Mouse (Mus musculus) heart, embryonic 14.5 days (tissue): ENCODE measurements around the gene Kcp. TPM values are rescaled to one million over a fixed set of nuclear protein-coding genes. Genes with fewer than 3 reads are reported as not detected.

Source experiments
- ATAC-seq: fragments of 200-750 bp; cut with Nextera tagmentation; 2 replicates; pipeline ENCODE4 v1.8.0; 2017; ENCODE audit warnings: low read depth, moderate TSS enrichment; ENCODE audit not compliant: insufficient number of reproducible peaks, insufficient read depth, low FRiP score
- H3K27ac ChIP-seq, 2 experiments: fragments of 200-500 bp in 1 of 2; fragments of 300-500 bp in 1 of 2; sonication (generic) in 1 of 2; replicated peaks in 1 of 2; 2 replicates each; pipeline ENCODE4 v1.5.1; 2012 to 2014; ENCODE audit warnings: low read depth in 2 of 2, low read length in 2 of 2, control low read depth in 1 of 2, mild to moderate bottlenecking in 1 of 2, mixed read lengths in 1 of 2; ENCODE audit not compliant: control insufficient read depth in 1 of 2, insufficient read depth in 1 of 2
- H3K27me3 ChIP-seq: fragments of 300-500 bp; sonication (generic); 2 replicates; pipeline ENCODE4 v1.6.1; 2014; ENCODE audit warnings: mild to moderate bottlenecking, low read length, control low read depth; ENCODE audit not compliant: control insufficient read depth, insufficient read depth
- H3K36me3 ChIP-seq: fragments of 300-500 bp; sonication (generic); 2 replicates; pipeline ENCODE4 v1.6.1; 2014; ENCODE audit warnings: mild to moderate bottlenecking, control low read depth, low read length, mixed read lengths; ENCODE audit not compliant: control insufficient read depth, insufficient read depth
- H3K4me1 ChIP-seq, 2 experiments: fragments of 200-500 bp in 1 of 2; fragments of 300-500 bp in 1 of 2; sonication (generic) in 1 of 2; 2 replicates each; pipeline ENCODE4 v1.6.1; 2012 to 2014; ENCODE audit warnings: low read length in 2 of 2, control low read depth in 1 of 2, mixed read lengths in 1 of 2; ENCODE audit not compliant: control insufficient read depth in 2 of 2, insufficient read depth in 2 of 2
- H3K4me2 ChIP-seq: fragments of 300-500 bp; sonication (generic); 2 replicates; pipeline ENCODE4 v1.6.1; 2014; ENCODE audit warnings: mild to moderate bottlenecking, low read length
- H3K4me3 ChIP-seq, 2 experiments: fragments of 200-500 bp in 1 of 2; fragments of 300-500 bp in 1 of 2; sonication (generic) in 1 of 2; 2 replicates each; pipeline ENCODE4 v1.5.1; 2012 to 2014; ENCODE audit warnings: low read length in 2 of 2, mild to moderate bottlenecking in 2 of 2, control low read depth in 1 of 2, low read depth in 1 of 2, moderate library complexity in 1 of 2; ENCODE audit not compliant: control insufficient read depth in 1 of 2, insufficient read depth in 1 of 2
- H3K9ac ChIP-seq: fragments of 300-500 bp; sonication (generic); 2 replicates; pipeline ENCODE4 v1.6.1; 2014; ENCODE audit warnings: mild to moderate bottlenecking, low read length
- H3K9me3 ChIP-seq: fragments of 300-500 bp; sonication (generic); 2 replicates; pipeline ENCODE4 v1.6.1; 2016; ENCODE audit warnings: low read length, control low read depth; ENCODE audit not compliant: control insufficient read depth
- WGBS: fragments of 180-500 bp; shearing (Covaris S2); extraction: QIAGEN DNeasy Blood & Tissue Kit; methylation state at CpG from one replicate; pipeline ENCODE4 v1.1.7; 2014; 5-methylcytosine and 5-hydroxymethylcytosine counted together
- polyA plus RNA-seq: library from polyadenylated mRNA; unstranded; fragments of >200 nt; fragmentation: Nextera tagmentation; extraction: Ambion mirVana; gene quantifications from 2 replicates; pipeline ENCODE4 v1.2.1, GENCODE M21; 2014

Kcp gene
- polyA plus RNA-seq, 1 experiment from 2014 or later, result 10.2 TPM

GRCm38 (mm10) chr6:29501599-29501998 lies 6.2 kb downstream of the Kcp start:
- H3K27me3 ChIP-seq, result peaks cover 17% of the 10 kb centered on the region
- H3K9me3 ChIP-seq, result no peaks in the 10 kb centered on the region
- H3K9ac ChIP-seq, result no peak overlapping the region
- ATAC-seq, result no peak
- no peak overlapping the region for H3K27ac ChIP-seq
- H3K4me1 ChIP-seq, result peaks cover 3 to 6% of the 10 kb centered on the region in 2 experiments; a peak in 1 of 4 replicates
- no peak overlapping the region for H3K4me3 ChIP-seq
- 100% methylated on average over 1 of the region's 1 CpGs for WGBS
- no peaks in the 10 kb centered on the region; the same call in 1 of the 2 replicates for H3K36me3 ChIP-seq
- H3K4me2 ChIP-seq, result no peak overlapping the region

- H3K9ac ChIP-seq, result no peak overlapping the region
- no peak for ATAC-seq
- no peak overlapping the region for H3K4me2 ChIP-seq
- WGBS, result 85% methylated on average over 6 of the region's 6 CpGs
- H3K4me3 ChIP-seq, result no peak overlapping the region
- peaks cover 0 to 4% of the 10 kb centered on the region in 2 experiments; a peak in 1 of 4 replicates for H3K4me1 ChIP-seq
- no peaks in the 10 kb centered on the region for H3K9me3 ChIP-seq
- peaks cover 20% of the 10 kb centered on the region for H3K27me3 ChIP-seq
- H3K27ac ChIP-seq, result no peak overlapping the region
- H3K36me3 ChIP-seq, result no peaks in the 10 kb centered on the region; the same call in 1 of the 2 replicates
Measured at GRCm38 (mm10) chr6:29500810-29501209, 6.9 kb downstream of the Kcp start.

GRCm38 (mm10) chr6:29500177-29500576 lies 7.6 kb downstream of the Kcp start:
- Histone ChIP-seq H3K27ac (no peak overlapping the region), H3K9ac (no peak overlapping the region), H3K36me3 (no peaks in the 10 kb centered on the region; the same call in 1 of the 2 replicates), H3K27me3 (peaks cover 25% of the 10 kb centered on the region), H3K4me3 (no peak overlapping the region), H3K4me1 (peaks cover 0 to 4% of the 10 kb centered on the region in 2 experiments; a peak in 1 of 4 replicates), H3K4me2 (no peak overlapping the region), H3K9me3 (no peaks in the 10 kb centered on the region)
- 74% methylated on average over 7 of the region's 7 CpGs for WGBS
- ATAC-seq, result no peak

GRCm38 (mm10) chr6:29497791-29498190 lies 10.0 kb downstream of the Kcp start:
- Histone ChIP-seq H3K36me3 (no peaks in the 10 kb centered on the region; the same call in 1 of the 2 replicates), H3K27ac (no peak overlapping the region), H3K4me1 (peaks cover 0 to 4% of the 10 kb centered on the region in 2 experiments; a peak in 1 of 4 replicates), H3K27me3 (peaks cover 25% of the 10 kb centered on the region), H3K4me3 (no peak overlapping the region), H3K9me3 (no peaks in the 10 kb centered on the region), H3K4me2 (no peak overlapping the region), H3K9ac (no peak overlapping the region)
- WGBS, result 37% methylated on average over 2 of the region's 2 CpGs
- ATAC-seq, result no peak

GRCm38 (mm10) chr6:29496270-29496669 lies 11.5 kb downstream of the Kcp start:
- Histone ChIP-seq H3K27ac (no peak overlapping the region), H3K9ac (no peak overlapping the region), H3K27me3 (peaks cover 25% of the 10 kb centered on the region), H3K4me1 (peaks cover 0 to 4% of the 10 kb centered on the region in 2 experiments; a peak in 1 of 4 replicates), H3K4me3 (no peak overlapping the region), H3K9me3 (no peaks in the 10 kb centered on the region), H3K4me2 (peak overlapping the region; percentile 1), H3K36me3 (no peaks in the 10 kb centered on the region; the same call in 1 of the 2 replicates)
- peak; percentile 9; the same call in 1 of the 2 replicates for ATAC-seq
- WGBS, result 23% methylated on average over 21 of the region's 25 CpGs

GRCm38 (mm10) chr6:29494101-29494500 lies 13.7 kb downstream of the Kcp start:
- no peak overlapping the region for H3K4me2 ChIP-seq
- peaks cover 25% of the 10 kb centered on the region for H3K27me3 ChIP-seq
- no peak overlapping the region for H3K4me3 ChIP-seq
- ATAC-seq, result no peak
- H3K9me3 ChIP-seq, result no peaks in the 10 kb centered on the region
- 63% methylated on average over 4 of the region's 4 CpGs for WGBS
- H3K4me1 ChIP-seq, result peaks cover 0 to 4% of the 10 kb centered on the region in 2 experiments; a peak in 1 of 4 replicates
- no peaks in the 10 kb centered on the region; the same call in 1 of the 2 replicates for H3K36me3 ChIP-seq
- no peak overlapping the region for H3K27ac ChIP-seq
- H3K9ac ChIP-seq, result no peak overlapping the region

GRCm38 (mm10) chr6:29485951-29486350 lies 21.8 kb downstream of the Kcp start:
- H3K27me3 ChIP-seq, result no peaks in the 10 kb centered on the region; the same call in 1 of the 2 replicates
- no peak overlapping the region for H3K27ac ChIP-seq
- peaks cover 2 to 3% of the 10 kb centered on the region in 2 experiments; a peak in 2 of 4 replicates for H3K4me1 ChIP-seq
- no peak for ATAC-seq
- no peak overlapping the region for H3K4me2 ChIP-seq
- H3K9ac ChIP-seq, result no peak overlapping the region
- H3K9me3 ChIP-seq, result no peaks in the 10 kb centered on the region
- H3K36me3 ChIP-seq, result no peaks in the 10 kb centered on the region
- no peak overlapping the region for H3K4me3 ChIP-seq
- 52% methylated on average over 2 of the region's 2 CpGs for WGBS
